Mouse (Mus musculus): ENCODE measurements at regions not wholly inside any gene's neighbourhood (a gene's known extent, or its start where the extent isn't known, plus 50 kb on each side); places are given as distances from the start of the nearest gene placed in this dataset.
"Not testable (repeated sequence)": the region's sequence is repeated elsewhere in the genome, so short reads cannot be mapped to it uniquely, and the experiment has no call there.

GRCm38 (mm10) chr12:117357811-117358210 is 158.5 kb upstream of the Rapgef5 start:
- 89% methylated on average over 2 of the region's 2 CpGs for WGBS
- no peaks in the 10 kb centered on the region for H3K4me1 ChIP-seq (ENCODE audit: control insufficient read depth, insufficient read depth, insufficient read length)

GRCm38 (mm10) chr12:117358891-117359290 is 157.4 kb upstream of the Rapgef5 start:
- Histone ChIP-seq H3K27me3 (ENCODE audit: control insufficient read depth, insufficient read depth, low read length) (no peaks in the 10 kb centered on the region), H3K4me3 (ENCODE audit: extremely low read depth, insufficient read depth, insufficient read length) (no peak overlapping the region), H3K4me1 (ENCODE audit: control insufficient read depth, insufficient read depth, insufficient read length) (no peaks in the 10 kb centered on the region), H3K36me3 (ENCODE audit: control insufficient read depth, insufficient read depth, low read length) (no peaks in the 10 kb centered on the region), H3K27ac (ENCODE audit: insufficient read depth, low read length) (no peak overlapping the region)
- 88% methylated on average over 3 of the region's 3 CpGs for WGBS
- no peak for DNase-seq (ENCODE audit: low read depth in 1 of 2, low spot score in 2 of 2)
- TF ChIP-seq CTCF (IDR thresholded peaks at IDR 0.05; ENCODE audit: extremely low read depth, insufficient read depth, insufficient read length, insufficient replicate concordance), result no peak
- no peak for TF ChIP-seq POLR2A (IDR thresholded peaks at IDR 0.05; ENCODE audit: low read depth, low read length)

More at GRCm38 (mm10) chr12:117357811-117358210, 158.5 kb upstream of the Rapgef5 start:
- no peak for TF ChIP-seq POLR2A (IDR thresholded peaks at IDR 0.05; ENCODE audit: low read depth, low read length)
- no peak for TF ChIP-seq CTCF (IDR thresholded peaks at IDR 0.05; ENCODE audit: extremely low read depth, insufficient read depth, insufficient read length, insufficient replicate concordance)
- DNase-seq (ENCODE audit: low read depth in 1 of 2, low spot score in 2 of 2), result no peak
- Histone ChIP-seq H3K36me3 (ENCODE audit: control insufficient read depth, insufficient read depth, low read length) (no peaks in the 10 kb centered on the region), H3K4me3 (ENCODE audit: extremely low read depth, insufficient read depth, insufficient read length) (no peak overlapping the region), H3K27me3 (ENCODE audit: control insufficient read depth, insufficient read depth, low read length) (no peaks in the 10 kb centered on the region), H3K27ac (ENCODE audit: insufficient read depth, low read length) (no peak overlapping the region)

- no peak for TF ChIP-seq CTCF (IDR thresholded peaks at IDR 0.05; ENCODE audit: extremely low read depth, insufficient read depth, insufficient read length, insufficient replicate concordance)
- TF ChIP-seq POLR2A (IDR thresholded peaks at IDR 0.05; ENCODE audit: low read depth, low read length), result no peak
- H3K27me3 ChIP-seq (ENCODE audit: control insufficient read depth, insufficient read depth, low read length), result no peaks in the 10 kb centered on the region
- H3K27ac ChIP-seq (ENCODE audit: insufficient read depth, low read length), result no peak overlapping the region
- 89% methylated on average over 4 of the region's 4 CpGs for WGBS
- H3K36me3 ChIP-seq (ENCODE audit: control insufficient read depth, insufficient read depth, low read length), result no peaks in the 10 kb centered on the region
- no peaks in the 10 kb centered on the region for H3K4me1 ChIP-seq (ENCODE audit: control insufficient read depth, insufficient read depth, insufficient read length)
- no peak for DNase-seq (ENCODE audit: low read depth in 1 of 2, low spot score in 2 of 2)
- no peak overlapping the region for H3K4me3 ChIP-seq (ENCODE audit: extremely low read depth, insufficient read depth, insufficient read length)
These were observed 156.1 kb upstream of the Rapgef5 start for GRCm38 (mm10) chr12:117360215-117360614.

- H3K4me1 ChIP-seq (ENCODE audit: control insufficient read depth, insufficient read depth, insufficient read length), result no peaks in the 10 kb centered on the region
- no peak overlapping the region for H3K27ac ChIP-seq (ENCODE audit: insufficient read depth, low read length)
- no peak for DNase-seq (ENCODE audit: low read depth in 1 of 2, low spot score in 2 of 2)
- TF ChIP-seq POLR2A (IDR thresholded peaks at IDR 0.05; ENCODE audit: low read depth, low read length), result no peak
- TF ChIP-seq CTCF (IDR thresholded peaks at IDR 0.05; ENCODE audit: extremely low read depth, insufficient read depth, insufficient read length, insufficient replicate concordance), result no peak
- H3K36me3 ChIP-seq (ENCODE audit: control insufficient read depth, insufficient read depth, low read length), result no peaks in the 10 kb centered on the region
- H3K4me3 ChIP-seq (ENCODE audit: extremely low read depth, insufficient read depth, insufficient read length), result no peak overlapping the region
- WGBS, result 91% methylated on average over 7 of the region's 7 CpGs
- H3K27me3 ChIP-seq (ENCODE audit: control insufficient read depth, insufficient read depth, low read length), result no peaks in the 10 kb centered on the region
These were observed 154.5 kb upstream of the Rapgef5 start for GRCm38 (mm10) chr12:117361826-117362225.

- WGBS, result 74% methylated on average over 4 of the region's 4 CpGs
- not testable (repeated sequence) for H3K27me3 ChIP-seq (ENCODE audit: control insufficient read depth, insufficient read depth, low read length)
These were observed 152.8 kb upstream of the Rapgef5 start for GRCm38 (mm10) chr12:117363457-117363856.

GRCm38 (mm10) chr12:117365181-117365580 is 151.1 kb upstream of the Rapgef5 start:
- no peak for DNase-seq (ENCODE audit: low read depth in 1 of 2, low spot score in 2 of 2)
- no peak overlapping the region for H3K4me3 ChIP-seq (ENCODE audit: extremely low read depth, insufficient read depth, insufficient read length)
- no peaks in the 10 kb centered on the region for H3K27me3 ChIP-seq (ENCODE audit: control insufficient read depth, insufficient read depth, low read length)
- no peak for TF ChIP-seq CTCF (IDR thresholded peaks at IDR 0.05; ENCODE audit: extremely low read depth, insufficient read depth, insufficient read length, insufficient replicate concordance)
- TF ChIP-seq POLR2A (IDR thresholded peaks at IDR 0.05; ENCODE audit: low read depth, low read length), result no peak
- 93% methylated on average over 2 of the region's 2 CpGs for WGBS
- no peak overlapping the region for H3K27ac ChIP-seq (ENCODE audit: insufficient read depth, low read length)
- no peaks in the 10 kb centered on the region for H3K36me3 ChIP-seq (ENCODE audit: control insufficient read depth, insufficient read depth, low read length)
- no peaks in the 10 kb centered on the region for H3K4me1 ChIP-seq (ENCODE audit: control insufficient read depth, insufficient read depth, insufficient read length)

More at GRCm38 (mm10) chr12:117363457-117363856, 152.8 kb upstream of the Rapgef5 start:
- not testable (repeated sequence) for H3K36me3 ChIP-seq (ENCODE audit: control insufficient read depth, insufficient read depth, low read length); DNase-seq (ENCODE audit: low read depth in 1 of 2, low spot score in 2 of 2); H3K27ac ChIP-seq (ENCODE audit: insufficient read depth, low read length); H3K4me3 ChIP-seq (ENCODE audit: extremely low read depth, insufficient read depth, insufficient read length); H3K4me1 ChIP-seq (ENCODE audit: control insufficient read depth, insufficient read depth, insufficient read length)

- Histone ChIP-seq H3K4me1 (ENCODE audit: control insufficient read depth, insufficient read depth, insufficient read length) (no peaks in the 10 kb centered on the region), H3K4me3 (ENCODE audit: extremely low read depth, insufficient read depth, insufficient read length) (no peak overlapping the region), H3K27me3 (ENCODE audit: control insufficient read depth, insufficient read depth, low read length) (no peaks in the 10 kb centered on the region), H3K27ac (ENCODE audit: insufficient read depth, low read length) (no peak overlapping the region), H3K36me3 (ENCODE audit: control insufficient read depth, insufficient read depth, low read length) (no peaks in the 10 kb centered on the region)
- DNase-seq (ENCODE audit: low read depth in 1 of 2, low spot score in 2 of 2), result no peak
- TF ChIP-seq CTCF (IDR thresholded peaks at IDR 0.05; ENCODE audit: extremely low read depth, insufficient read depth, insufficient read length, insufficient replicate concordance) (no peak), POLR2A (IDR thresholded peaks at IDR 0.05; ENCODE audit: low read depth, low read length) (no peak)
- 71% methylated on average over 5 of the region's 5 CpGs for WGBS
These were observed 150.4 kb upstream of the Rapgef5 start for GRCm38 (mm10) chr12:117365876-117366275.
